Mouse (Mus musculus) kidney, adult 2 months (tissue): ENCODE measurements around the gene Car2.

Source experiments
- CTCF ChIP-seq: fragments of 200-500 bp; conservative IDR thresholded peaks from 2 replicates; pipeline ENCODE4 v1.5.1; 2011; ENCODE audit warnings: low read depth, mild to moderate bottlenecking, control low read depth, low read length, moderate library complexity, mixed read lengths; ENCODE audit not compliant: insufficient read depth, insufficient read length
- POLR2A ChIP-seq: fragments of 200-500 bp; IDR thresholded peaks from one replicate; pipeline ENCODE4 v1.6.1; 2011; ENCODE audit warnings: low read depth, low read length, control low read depth

DNA sequence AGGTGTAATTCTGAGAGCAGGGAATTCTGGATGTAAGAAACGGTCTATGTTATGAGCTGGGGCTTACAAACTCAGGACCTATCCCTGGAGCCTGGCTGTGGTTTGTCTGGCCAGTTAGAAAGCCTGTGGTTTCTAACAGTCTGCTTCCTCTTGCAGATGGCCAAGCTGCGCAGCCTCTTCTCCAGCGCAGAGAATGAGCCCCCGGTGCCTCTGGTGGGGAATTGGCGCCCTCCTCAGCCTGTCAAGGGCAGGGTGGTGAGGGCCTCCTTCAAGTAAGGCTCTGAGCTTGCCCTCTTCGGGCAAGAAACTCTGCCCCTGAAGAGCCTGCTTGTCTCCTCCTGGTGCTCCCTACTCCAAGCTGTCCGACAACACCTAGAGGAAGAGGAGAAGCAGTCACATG is 14.7 kb upstream of the Car2 start:
- TF ChIP-seq POLR2A (no peak), CTCF (no peak; the same call in 1 of the 2 replicates)
